Mouse (Mus musculus) E14TG2a.4 (cell line): ENCODE results near the gene Rnf213.

ENCODE experiments used
- CTCF ChIP-seq: conservative IDR thresholded peaks from 2 replicates; pipeline ENCODE4 v1.5.1; 2014; ENCODE audit warnings: low read length
- NANOG ChIP-seq: IDR thresholded peaks from 2 replicates; pipeline ENCODE4 v1.6.1; 2014; ENCODE audit warnings: borderline replicate concordance, low read length, mixed read lengths
- POU5F1 ChIP-seq: IDR thresholded peaks from 2 replicates; pipeline ENCODE4 v1.6.1; 2014; ENCODE audit warnings: low read length, borderline replicate concordance

- TF ChIP-seq CTCF: no peak
- TF ChIP-seq POU5F1: no peak
- TF ChIP-seq NANOG: no peak
Observed at GRCm38 (mm10) chr11:119500011-119500410, 107.1 kb downstream of the Rnf213 start.
